Mouse (Mus musculus) adrenal gland, adult 10 weeks (tissue): ENCODE data around the gene 4933402E13Rik. TPM values are rescaled to one million over a fixed set of nuclear protein-coding genes. Genes with fewer than 3 reads are reported as not detected.

Source experiments
- polyA plus RNA-seq: library from polyadenylated mRNA; stranded (reverse); fragments of 350-450 nt; fragmentation: Illumina TruSeq; extraction: RNeasy Lipid Tissue Mini Kit (QIAGEN cat#74804); gene quantifications from one replicate; pipeline ENCODE4 v1.2.3, GENCODE M21; 2014; ENCODE audit warnings: low read depth, low replicate concordance

Gene 4933402E13Rik
- not detected for polyA plus RNA-seq

DNA sequence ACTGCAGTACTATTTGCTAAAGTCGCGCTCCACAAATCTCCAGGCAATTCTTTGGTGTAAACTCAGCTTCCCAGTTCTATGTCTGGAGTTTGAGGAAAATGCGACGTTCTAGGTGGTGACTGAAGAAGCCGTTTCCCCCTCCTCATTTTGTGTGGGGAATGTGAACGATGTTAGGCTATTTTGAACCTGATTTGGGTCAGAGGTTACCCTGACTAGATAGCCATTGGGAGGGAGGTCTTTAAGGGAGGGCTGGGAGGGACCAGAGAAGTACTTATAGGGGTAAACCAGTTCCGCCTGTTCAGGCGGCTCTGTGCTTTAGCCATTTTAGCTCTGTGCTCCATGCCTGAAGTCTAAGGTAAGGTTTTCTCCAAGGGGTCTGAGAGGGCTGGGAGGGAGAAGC lies at the start of gene 4933402E13Rik:
Gene 4933402E13Rik, plus strand, starts transcription at position 301 of the 400 bp plus-strand sequence.

Other genes with a start within 250 kb of the 4933402E13Rik start
- not detected for gene 4931400O07Rik, start 184.5 kb downstream of the 4933402E13Rik start, polyA plus RNA-seq